Mouse (Mus musculus) forebrain, embryonic 12.5 days (tissue): ENCODE measurements around the gene Slc22a23. TPM values are rescaled to one million over a fixed set of nuclear protein-coding genes. Genes with fewer than 3 reads are reported as not detected.
"Not testable (repeated sequence)": the region's sequence is repeated elsewhere in the genome, so short reads cannot be mapped to it uniquely, and the experiment has no call there.

Source experiments
- ATAC-seq: fragments of 200-750 bp; cut with Nextera tagmentation; 2 replicates; pipeline ENCODE4 v1.8.0; 2017; ENCODE audit warnings: moderate TSS enrichment; ENCODE audit not compliant: low FRiP score
- H3K27ac ChIP-seq: fragments of 300-500 bp; sonication (generic); 2 replicates; pipeline ENCODE4 v1.5.1; 2016; ENCODE audit warnings: mild to moderate bottlenecking
- H3K27me3 ChIP-seq: fragments of 300-500 bp; sonication (generic); 2 replicates; pipeline ENCODE4 v1.6.1; 2016; ENCODE audit warnings: mild to moderate bottlenecking
- H3K36me3 ChIP-seq: fragments of 300-500 bp; sonication (generic); replicated peaks from 2 replicates; pipeline ENCODE4 v1.6.1; 2016; ENCODE audit warnings: mild to moderate bottlenecking
- H3K4me1 ChIP-seq: fragments of 300-500 bp; sonication (generic); 2 replicates; pipeline ENCODE4 v1.6.1; 2016
- H3K4me2 ChIP-seq: fragments of 300-500 bp; sonication (generic); 2 replicates; pipeline ENCODE4 v1.6.1; 2016; ENCODE audit warnings: mild to moderate bottlenecking, moderate library complexity
- H3K4me3 ChIP-seq: fragments of 300-500 bp; sonication (generic); replicated peaks from 2 replicates; pipeline ENCODE4 v1.5.1; 2016; ENCODE audit warnings: mild to moderate bottlenecking
- H3K9ac ChIP-seq: fragments of 300-500 bp; sonication (generic); 2 replicates; pipeline ENCODE4 v1.6.1; 2016; ENCODE audit warnings: mild to moderate bottlenecking
- H3K9me3 ChIP-seq: fragments of 300-500 bp; sonication (generic); 2 replicates; pipeline ENCODE4 v1.6.1; 2016
- WGBS: fragments of 180-500 bp; shearing (Covaris S2); methylation state at CpG from one replicate; pipeline ENCODE4 v1.1.7; 2016; 5-methylcytosine and 5-hydroxymethylcytosine counted together
- polyA plus RNA-seq: library from polyadenylated mRNA; unstranded; fragments of >200 nt; fragmentation: Nextera tagmentation; extraction: Ambion mirVana; gene quantifications from 2 replicates; pipeline ENCODE4 v1.2.1, GENCODE M21; 2016

Slc22a23 gene
- 16.4 and 19.7 TPM in 2 replicates for polyA plus RNA-seq

GRCm38 (mm10) chr13:34345128-34346085 is at the start of gene Slc22a23:
Gene Slc22a23 (minus strand): TSS chr13:34345182.
- peak within 1 kb of the TSS; percentile 98 for H3K9ac ChIP-seq
- no peaks in the 10 kb centered on the region for H3K9me3 ChIP-seq
- peak within 1 kb of the TSS; percentile 72 for H3K27ac ChIP-seq
- H3K4me2 ChIP-seq = peak within 1 kb of the TSS; percentile 92
- H3K36me3 ChIP-seq = no peaks in the 10 kb centered on the region
- peak; percentile 85 for ATAC-seq
- 3% methylated on average over 59 of the region's 69 CpGs for WGBS
- H3K4me3 ChIP-seq = peak within 1 kb of the TSS; percentile 94
- H3K27me3 ChIP-seq = peaks cover 6% of the 10 kb centered on the region; the same call in 1 of the 2 replicates
- peaks cover 44% of the 10 kb centered on the region for H3K4me1 ChIP-seq

- not testable (repeated sequence) for H3K36me3 ChIP-seq, H3K4me1 ChIP-seq, H3K4me2 ChIP-seq, H3K27ac ChIP-seq, H3K27me3 ChIP-seq, H3K9ac ChIP-seq, H3K4me3 ChIP-seq, ATAC-seq, H3K9me3 ChIP-seq
- WGBS = 94% methylated on average over 14 of the region's 16 CpGs
Measured at GRCm38 (mm10) chr13:34394305-34394704, 49.3 kb upstream of the Slc22a23 start.

GRCm38 (mm10) chr13:34392376-34392775 is 47.4 kb upstream of the Slc22a23 start:
- Histone ChIP-seq H3K4me1 (no peaks in the 10 kb centered on the region), H3K9me3 (no peaks in the 10 kb centered on the region), H3K9ac (no peak overlapping the region), H3K4me3 (no peak overlapping the region), H3K27me3 (peaks cover 11% of the 10 kb centered on the region; the same call in 1 of the 2 replicates), H3K4me2 (no peak overlapping the region), H3K27ac (no peak overlapping the region), H3K36me3 (no peaks in the 10 kb centered on the region)
- 87% methylated on average over 7 of the region's 7 CpGs for WGBS
- ATAC-seq = no peak

- no peaks in the 10 kb centered on the region for H3K4me1 ChIP-seq
- H3K9me3 ChIP-seq = no peaks in the 10 kb centered on the region
- no peak overlapping the region for H3K4me2 ChIP-seq
- ATAC-seq = no peak
- 96% methylated on average over 5 of the region's 5 CpGs for WGBS
- H3K36me3 ChIP-seq = no peaks in the 10 kb centered on the region
- no peak overlapping the region for H3K27ac ChIP-seq
- no peak overlapping the region for H3K9ac ChIP-seq
- peaks cover 27% of the 10 kb centered on the region; the same call in 1 of the 2 replicates for H3K27me3 ChIP-seq
- H3K4me3 ChIP-seq = no peak overlapping the region
Measured at GRCm38 (mm10) chr13:34388219-34388618, 43.2 kb upstream of the Slc22a23 start.

GRCm38 (mm10) chr13:34383416-34383815 is 38.4 kb upstream of the Slc22a23 start:
- Histone ChIP-seq H3K27me3 (peaks cover 30% of the 10 kb centered on the region; the same call in 1 of the 2 replicates), H3K27ac (no peak overlapping the region), H3K4me1 (no peaks in the 10 kb centered on the region), H3K4me3 (no peak overlapping the region), H3K4me2 (no peak overlapping the region), H3K9me3 (no peaks in the 10 kb centered on the region), H3K9ac (no peak overlapping the region), H3K36me3 (no peaks in the 10 kb centered on the region)
- 88% methylated on average over 3 of the region's 3 CpGs for WGBS
- no peak for ATAC-seq

GRCm38 (mm10) chr13:34378926-34379325 is 33.9 kb upstream of the Slc22a23 start:
- Histone ChIP-seq H3K36me3 (no peaks in the 10 kb centered on the region), H3K4me3 (no peak overlapping the region), H3K27me3 (peaks cover 16% of the 10 kb centered on the region; the same call in 1 of the 2 replicates), H3K9me3 (no peaks in the 10 kb centered on the region), H3K9ac (no peak overlapping the region), H3K4me2 (no peak overlapping the region), H3K27ac (no peak overlapping the region), H3K4me1 (no peaks in the 10 kb centered on the region)
- WGBS = 88% methylated on average over 3 of the region's 3 CpGs
- ATAC-seq = no peak

- Histone ChIP-seq H3K4me3 (no peak overlapping the region), H3K27me3 (no peaks in the 10 kb centered on the region), H3K4me1 (peaks cover 3% of the 10 kb centered on the region; the same call in 1 of the 2 replicates), H3K9me3 (no peaks in the 10 kb centered on the region), H3K36me3 (no peaks in the 10 kb centered on the region), H3K4me2 (no peak overlapping the region), H3K9ac (no peak overlapping the region), H3K27ac (no peak overlapping the region)
- 84% methylated on average over 4 of the region's 4 CpGs for WGBS
- ATAC-seq = no peak
Measured at GRCm38 (mm10) chr13:34375145-34375544, 30.2 kb upstream of the Slc22a23 start.

- no peak for ATAC-seq
- no peak overlapping the region for H3K9ac ChIP-seq
- H3K4me2 ChIP-seq = no peak overlapping the region
- H3K36me3 ChIP-seq = no peaks in the 10 kb centered on the region
- H3K9me3 ChIP-seq = no peaks in the 10 kb centered on the region
- no peak overlapping the region for H3K4me3 ChIP-seq
- WGBS = 91% methylated on average over 5 of the region's 5 CpGs
- peaks cover 3% of the 10 kb centered on the region; the same call in 1 of the 2 replicates for H3K4me1 ChIP-seq
- H3K27ac ChIP-seq = no peak overlapping the region
- H3K27me3 ChIP-seq = no peaks in the 10 kb centered on the region
Measured at GRCm38 (mm10) chr13:34372870-34373478, 28.0 kb upstream of the Slc22a23 start.

- Histone ChIP-seq H3K36me3 (no peaks in the 10 kb centered on the region), H3K9me3 (no peaks in the 10 kb centered on the region), H3K4me1 (peaks cover 3% of the 10 kb centered on the region; the same call in 1 of the 2 replicates), H3K27me3 (no peaks in the 10 kb centered on the region), H3K27ac (no peak overlapping the region), H3K9ac (no peak overlapping the region), H3K4me3 (no peak overlapping the region), H3K4me2 (no peak overlapping the region)
- WGBS = 81% methylated on average over 6 of the region's 6 CpGs
- no peak for ATAC-seq
Measured at GRCm38 (mm10) chr13:34371951-34372869, 27.2 kb upstream of the Slc22a23 start.

GRCm38 (mm10) chr13:34370281-34370825 is 25.4 kb upstream of the Slc22a23 start:
- Histone ChIP-seq H3K4me1 (peaks cover 3% of the 10 kb centered on the region; the same call in 1 of the 2 replicates), H3K4me2 (no peak overlapping the region), H3K36me3 (no peaks in the 10 kb centered on the region), H3K9me3 (no peaks in the 10 kb centered on the region), H3K4me3 (no peak overlapping the region), H3K9ac (no peak overlapping the region), H3K27ac (no peak overlapping the region), H3K27me3 (no peaks in the 10 kb centered on the region)
- 81% methylated on average over 4 of the region's 4 CpGs for WGBS
- ATAC-seq = no peak

- 72% methylated on average over 1 of the region's 1 CpGs for WGBS
- Histone ChIP-seq H3K4me3 (no peak overlapping the region), H3K9me3 (no peaks in the 10 kb centered on the region), H3K36me3 (no peaks in the 10 kb centered on the region), H3K27me3 (no peaks in the 10 kb centered on the region), H3K4me2 (no peak overlapping the region), H3K27ac (no peak overlapping the region), H3K4me1 (0 out of 2 replicates have a peak, but pooled peaks cover 3% of the 10 kb centered on the region), H3K9ac (no peak overlapping the region)
- ATAC-seq = no peak
Measured at GRCm38 (mm10) chr13:34365226-34365625, 20.2 kb upstream of the Slc22a23 start.
